Mouse (Mus musculus): ENCODE measurements around the gene Zfyve19. TPM values are rescaled to one million over a fixed set of nuclear protein-coding genes. Genes with fewer than 3 reads are reported as not detected.

The Zfyve19 gene
- 41.8 TPM for polyA plus RNA-seq (2015; fragmentation: Illumina TruSeq; extraction: RNeasy Lipid Tissue Mini Kit (QIAGEN cat#74804); ENCODE audit: low read depth, low replicate concordance)

DNA sequence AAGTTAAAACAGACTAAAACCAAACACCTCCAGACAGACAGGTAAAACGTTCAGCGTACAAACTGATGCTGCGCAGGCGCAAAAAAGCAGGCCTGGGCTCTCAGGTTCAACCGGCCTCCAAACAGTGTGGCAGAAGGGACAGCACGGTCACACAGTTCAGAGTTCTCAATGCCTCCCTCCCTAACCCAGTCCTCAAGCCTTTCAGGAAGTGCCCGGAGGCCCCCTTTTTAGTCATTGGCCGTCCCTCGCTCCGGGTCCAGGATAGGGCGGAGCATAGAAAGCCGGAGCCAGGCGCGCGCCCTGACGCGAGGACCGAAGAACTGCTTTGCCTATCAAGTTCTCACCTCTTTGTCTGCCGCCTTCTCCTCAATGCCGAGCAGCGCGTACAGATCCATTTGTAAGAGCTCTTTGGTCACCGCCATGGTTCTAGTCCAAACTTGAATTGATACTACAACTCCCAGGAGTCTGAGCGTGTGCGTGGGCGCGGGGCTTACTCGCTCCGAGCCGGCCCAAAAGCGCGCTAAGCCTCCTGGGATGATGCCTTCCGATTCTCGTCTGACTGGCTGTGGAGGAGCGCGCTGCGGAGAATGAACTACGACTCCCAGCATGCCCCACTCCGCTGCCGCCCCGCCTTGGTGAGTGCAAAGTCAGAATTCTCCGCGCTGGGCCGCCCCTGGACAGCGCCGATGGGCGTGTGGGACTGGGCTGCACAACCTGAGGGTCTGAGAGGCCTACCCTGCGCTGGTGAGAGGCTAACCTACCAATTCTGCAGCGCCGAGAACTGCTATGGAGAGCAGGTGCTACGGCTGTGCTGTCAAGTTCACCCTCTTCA lies at the start of gene Zfyve19, which contains the start of gene Dnajc17:
Gene Zfyve19 (plus strand): TSS at position 274 of the 832 bp plus-strand sequence.
Gene Dnajc17 (minus strand): TSS at position 452 of the 832 bp plus-strand sequence.

DNA sequence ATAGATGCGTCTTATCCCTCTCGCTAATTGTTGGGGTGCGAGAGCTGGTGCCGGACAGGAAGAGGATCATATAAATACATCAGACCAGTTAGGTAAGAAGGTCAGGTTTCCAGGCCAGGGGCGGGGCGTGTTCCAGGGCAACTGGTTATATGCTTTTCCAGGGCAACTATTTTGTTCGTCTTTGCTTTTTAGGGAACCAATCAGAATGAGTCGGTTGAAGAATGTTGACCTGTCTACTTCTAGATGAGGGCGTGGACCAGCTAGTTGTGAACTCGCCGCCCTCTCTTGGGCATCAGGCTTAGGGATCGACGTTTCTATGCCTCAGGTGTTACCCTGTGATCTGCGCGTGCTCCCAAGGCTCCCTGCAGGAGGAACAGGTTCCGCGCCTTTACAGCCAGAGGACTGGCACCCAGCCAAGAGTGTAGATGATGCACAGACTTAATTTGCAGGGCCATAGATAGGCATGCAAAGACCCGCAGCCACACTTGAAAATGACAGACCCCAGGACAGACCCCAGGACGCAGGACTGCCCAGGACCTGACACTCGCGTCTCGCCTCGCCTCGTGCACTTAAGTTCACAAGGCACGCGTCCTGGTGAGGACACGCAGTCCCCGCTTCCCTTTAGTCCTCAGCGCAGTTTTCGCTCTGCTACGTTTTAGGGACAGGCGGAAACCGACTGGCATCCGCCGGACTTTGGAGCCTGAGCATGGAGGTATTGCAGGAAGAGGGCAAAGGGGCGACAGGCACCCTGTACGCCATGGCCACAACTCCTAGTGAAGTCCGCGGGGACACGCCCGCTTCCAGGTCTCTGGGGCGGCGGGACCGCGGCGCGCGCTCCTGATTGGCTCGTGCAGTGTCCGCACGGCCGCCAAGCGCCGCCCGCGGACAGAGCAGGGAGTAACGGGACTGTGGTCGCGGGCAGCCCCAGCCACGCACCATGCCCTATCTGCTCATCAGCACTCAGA lies 41.2 kb upstream of the Zfyve19 start, which contains the start of gene Gchfr:
Gene Gchfr (plus strand): TSS at position 873 of the 965 bp plus-strand sequence.

DNA sequence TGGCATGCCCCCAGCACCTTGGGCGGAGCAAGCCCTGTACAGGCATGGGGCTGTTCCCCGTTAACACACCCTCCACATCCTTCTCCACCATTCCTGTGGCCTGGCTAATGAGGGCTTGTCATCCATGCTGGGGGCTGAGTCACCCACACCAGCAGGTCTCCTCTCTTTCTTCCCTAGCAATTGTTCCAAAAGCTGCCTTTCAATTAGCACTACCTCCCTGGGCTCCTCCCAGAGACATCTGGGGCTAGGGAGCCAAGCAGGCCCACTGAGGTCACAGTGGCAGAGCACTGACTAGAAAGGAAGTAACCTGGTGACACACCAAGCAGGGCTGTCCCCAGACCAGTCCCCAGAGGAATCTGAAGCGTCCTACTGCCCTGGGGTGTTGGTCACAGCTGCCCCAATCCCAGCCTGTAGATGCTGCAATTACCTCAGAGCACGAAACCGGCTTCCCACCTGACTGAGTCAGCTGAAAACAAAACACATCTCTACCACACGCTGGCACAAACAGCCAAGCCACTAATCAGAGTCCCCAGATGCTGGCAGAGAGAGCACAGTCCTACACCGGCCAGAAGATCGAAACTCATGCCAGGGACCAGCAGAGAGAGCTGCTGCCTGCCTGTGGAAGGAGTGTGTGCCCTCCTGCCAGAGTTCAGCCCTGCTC lies 34.3 kb upstream of the Zfyve19 start, which contains the start of gene Gm14137:
Gene Gm14137 (plus strand): TSS at position 519 of the 661 bp plus-strand sequence.

DNA sequence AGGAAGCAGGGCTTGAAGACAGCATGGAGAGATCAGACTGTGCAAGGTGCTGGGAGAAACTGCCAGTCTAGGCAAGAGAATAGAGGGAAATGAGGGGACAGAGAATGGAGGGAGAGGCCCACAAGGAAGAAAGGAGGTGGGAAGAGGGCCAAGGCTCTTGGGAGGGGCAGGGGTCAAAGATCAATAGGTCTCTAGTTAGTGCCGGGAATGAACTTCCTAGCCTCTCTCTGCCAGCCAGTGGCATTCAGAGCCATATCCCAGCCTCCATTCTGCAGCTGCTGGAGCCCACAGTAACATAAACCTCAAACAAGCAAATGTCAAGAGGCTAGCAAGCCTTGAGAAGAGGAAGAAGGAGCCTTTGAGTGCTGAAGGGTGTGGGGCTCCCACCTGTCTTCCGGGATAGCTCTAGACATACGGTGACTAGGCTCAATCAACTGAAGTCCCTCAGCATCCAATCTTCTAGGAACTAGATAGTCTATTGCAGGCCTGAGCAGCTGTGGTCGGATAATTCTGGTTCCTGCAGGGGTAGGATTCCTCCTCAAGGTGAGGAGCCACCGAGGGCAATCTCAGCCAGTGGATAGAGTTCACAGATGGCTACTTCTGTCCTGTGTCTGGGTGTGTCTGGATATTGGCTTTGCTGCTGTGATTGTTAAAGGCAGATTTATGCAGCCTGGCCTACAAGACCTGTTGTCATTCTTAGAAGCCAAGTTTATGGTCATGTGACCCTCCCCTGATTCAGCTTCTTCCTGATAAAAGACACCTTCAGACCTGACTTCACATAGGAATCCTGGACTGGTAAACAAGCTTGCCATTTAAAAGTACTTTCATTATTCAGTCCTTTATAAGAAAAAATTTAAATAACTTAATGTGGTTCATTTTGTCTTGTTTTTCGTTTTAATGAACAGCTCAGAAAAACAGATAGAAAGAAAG lies 21.6 kb downstream of the Zfyve19 start, which contains the start of gene Ppp1r14d:
Gene Ppp1r14d (minus strand): TSS at position 132 of the 930 bp plus-strand sequence.

DNA sequence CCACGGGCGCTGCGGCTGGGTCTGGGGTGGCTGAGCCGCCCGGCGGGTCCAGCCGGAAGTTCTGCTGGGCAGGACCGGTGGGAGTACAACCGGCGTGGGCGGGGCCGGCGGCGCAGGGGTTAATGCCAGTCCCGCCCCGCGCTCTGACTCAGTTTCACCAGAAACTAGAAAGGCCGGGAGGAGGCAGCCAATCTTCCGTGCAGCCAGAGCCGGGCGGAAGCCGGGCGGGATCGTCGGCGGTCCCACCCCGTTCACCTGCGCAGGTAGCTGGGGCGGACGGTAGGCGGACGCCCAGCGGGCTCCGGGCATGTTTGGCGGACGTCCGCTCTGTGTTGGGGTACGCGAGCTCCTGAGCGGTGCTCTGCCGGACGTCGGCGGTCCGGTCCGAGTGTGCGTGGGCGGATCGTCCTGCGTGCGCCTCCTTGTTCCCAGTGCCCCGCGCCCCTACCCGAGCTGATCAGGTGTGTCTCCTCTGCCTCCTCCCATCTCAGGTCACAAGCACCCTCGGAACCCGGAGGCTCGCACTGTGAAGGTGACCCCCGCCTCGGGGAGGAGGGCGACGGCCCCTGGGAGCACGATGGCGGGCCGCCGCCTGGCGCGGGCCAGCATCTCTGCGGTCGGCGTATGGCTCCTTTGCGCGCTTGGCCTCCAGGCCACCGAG lies 28.9 kb downstream of the Zfyve19 start, which contains the start of gene Spint1:
Gene Spint1 (plus strand): TSS at position 153 of the 661 bp plus-strand sequence.

Other genes with a start within 250 kb of the Zfyve19 start
- gene Ccdc32, start 179.2 kb upstream of the Zfyve19 start, polyA plus RNA-seq (2015; fragmentation: Illumina TruSeq; extraction: RNeasy Lipid Tissue Mini Kit (QIAGEN cat#74804); ENCODE audit: low read depth, low replicate concordance), result 74.4 TPM
- gene Rpusd2, start 173.8 kb upstream of the Zfyve19 start, polyA plus RNA-seq (2015; fragmentation: Illumina TruSeq; extraction: RNeasy Lipid Tissue Mini Kit (QIAGEN cat#74804); ENCODE audit: low read depth, low replicate concordance), result 4.1 TPM
- not detected for gene Knl1, start 161.5 kb upstream of the Zfyve19 start, polyA plus RNA-seq (2015; fragmentation: Illumina TruSeq; extraction: RNeasy Lipid Tissue Mini Kit (QIAGEN cat#74804); ENCODE audit: low read depth, low replicate concordance)
- 1.5 TPM for gene Rad51, start 95.8 kb upstream of the Zfyve19 start, polyA plus RNA-seq (2015; fragmentation: Illumina TruSeq; extraction: RNeasy Lipid Tissue Mini Kit (QIAGEN cat#74804); ENCODE audit: low read depth, low replicate concordance)
- 54.5 TPM for gene Rmdn3, start 51.6 kb upstream of the Zfyve19 start, polyA plus RNA-seq (2015; fragmentation: Illumina TruSeq; extraction: RNeasy Lipid Tissue Mini Kit (QIAGEN cat#74804); ENCODE audit: low read depth, low replicate concordance)
- 4.4 TPM for gene Gchfr, start 40.8 kb upstream of the Zfyve19 start, polyA plus RNA-seq (2015; fragmentation: Illumina TruSeq; extraction: RNeasy Lipid Tissue Mini Kit (QIAGEN cat#74804); ENCODE audit: low read depth, low replicate concordance)
- gene Gm14137, start 34.1 kb upstream of the Zfyve19 start, polyA plus RNA-seq (2015; fragmentation: Illumina TruSeq; extraction: RNeasy Lipid Tissue Mini Kit (QIAGEN cat#74804); ENCODE audit: low read depth, low replicate concordance), result not detected
- gene Dnajc17, start 178 bp downstream of the Zfyve19 start, polyA plus RNA-seq (2015; fragmentation: Illumina TruSeq; extraction: RNeasy Lipid Tissue Mini Kit (QIAGEN cat#74804); ENCODE audit: low read depth, low replicate concordance), result 21.0 TPM
- not detected for gene Ppp1r14d, start 21.3 kb downstream of the Zfyve19 start, polyA plus RNA-seq (2015; fragmentation: Illumina TruSeq; extraction: RNeasy Lipid Tissue Mini Kit (QIAGEN cat#74804); ENCODE audit: low read depth, low replicate concordance)
- gene Spint1, start 28.7 kb downstream of the Zfyve19 start, polyA plus RNA-seq (2015; fragmentation: Illumina TruSeq; extraction: RNeasy Lipid Tissue Mini Kit (QIAGEN cat#74804); ENCODE audit: low read depth, low replicate concordance), result 2.6 TPM
- 7.8 TPM for gene Rhov, start 62.7 kb downstream of the Zfyve19 start, polyA plus RNA-seq (2015; fragmentation: Illumina TruSeq; extraction: RNeasy Lipid Tissue Mini Kit (QIAGEN cat#74804); ENCODE audit: low read depth, low replicate concordance)
- 26.5 TPM for gene Vps18, start 80.1 kb downstream of the Zfyve19 start, polyA plus RNA-seq (2015; fragmentation: Illumina TruSeq; extraction: RNeasy Lipid Tissue Mini Kit (QIAGEN cat#74804); ENCODE audit: low read depth, low replicate concordance)
- 2.4 TPM for gene Dll4, start 117.2 kb downstream of the Zfyve19 start, polyA plus RNA-seq (2015; fragmentation: Illumina TruSeq; extraction: RNeasy Lipid Tissue Mini Kit (QIAGEN cat#74804); ENCODE audit: low read depth, low replicate concordance)
- gene Chac1, start 142.6 kb downstream of the Zfyve19 start, polyA plus RNA-seq (2015; fragmentation: Illumina TruSeq; extraction: RNeasy Lipid Tissue Mini Kit (QIAGEN cat#74804); ENCODE audit: low read depth, low replicate concordance), result 11.6 TPM

All from brain, adult 10 weeks (tissue).